Mouse (Mus musculus) lung, adult 2 months (tissue): ENCODE results near the gene Cpne5. TPM values are rescaled to one million over a fixed set of nuclear protein-coding genes. Genes with fewer than 3 reads are reported as not detected.

ENCODE experiments used
- DNase-seq: peaks from one replicate; pipeline ENCODE4 v3.0.0; 2022
- H3K4me1 ChIP-seq: fragments of 200-500 bp; 2 replicates; pipeline ENCODE4 v1.6.1; 2011; ENCODE audit warnings: low read length; ENCODE audit not compliant: control insufficient read depth, insufficient read depth
- H3K4me3 ChIP-seq: fragments of 200-500 bp; replicated peaks from 2 replicates; pipeline ENCODE3; 2011; ENCODE audit warnings: low read depth, mild to moderate bottlenecking, control low read depth, low read length; ENCODE audit errors: extremely low read depth
- CTCF ChIP-seq: fragments of 200-500 bp; IDR thresholded peaks from 2 replicates; pipeline ENCODE4 v1.5.1; 2011; ENCODE audit warnings: mild to moderate bottlenecking, low read length, control low read depth; ENCODE audit not compliant: insufficient read depth
- POLR2A ChIP-seq: fragments of 200-500 bp; IDR thresholded peaks from 2 replicates; pipeline ENCODE4 v1.6.1; 2011; ENCODE audit warnings: low read depth, mild to moderate bottlenecking, control low read depth, low read length, borderline replicate concordance; ENCODE audit errors: extremely low read depth
- WGBS: fragments of 180-500 bp; shearing (Covaris S2); methylation state at CpG from one replicate; pipeline ENCODE4 v1.1.7; 2018; 5-methylcytosine and 5-hydroxymethylcytosine counted together
- polyA plus RNA-seq: library from polyadenylated mRNA; depleted of rRNA; stranded (reverse); fragments of >200 nt; gene quantifications from 2 replicates; pipeline ENCODE4 v1.2.3, GENCODE M21; 2012

Gene Cpne5
- polyA plus RNA-seq, 1 experiment, result 13.6 TPM

DNA sequence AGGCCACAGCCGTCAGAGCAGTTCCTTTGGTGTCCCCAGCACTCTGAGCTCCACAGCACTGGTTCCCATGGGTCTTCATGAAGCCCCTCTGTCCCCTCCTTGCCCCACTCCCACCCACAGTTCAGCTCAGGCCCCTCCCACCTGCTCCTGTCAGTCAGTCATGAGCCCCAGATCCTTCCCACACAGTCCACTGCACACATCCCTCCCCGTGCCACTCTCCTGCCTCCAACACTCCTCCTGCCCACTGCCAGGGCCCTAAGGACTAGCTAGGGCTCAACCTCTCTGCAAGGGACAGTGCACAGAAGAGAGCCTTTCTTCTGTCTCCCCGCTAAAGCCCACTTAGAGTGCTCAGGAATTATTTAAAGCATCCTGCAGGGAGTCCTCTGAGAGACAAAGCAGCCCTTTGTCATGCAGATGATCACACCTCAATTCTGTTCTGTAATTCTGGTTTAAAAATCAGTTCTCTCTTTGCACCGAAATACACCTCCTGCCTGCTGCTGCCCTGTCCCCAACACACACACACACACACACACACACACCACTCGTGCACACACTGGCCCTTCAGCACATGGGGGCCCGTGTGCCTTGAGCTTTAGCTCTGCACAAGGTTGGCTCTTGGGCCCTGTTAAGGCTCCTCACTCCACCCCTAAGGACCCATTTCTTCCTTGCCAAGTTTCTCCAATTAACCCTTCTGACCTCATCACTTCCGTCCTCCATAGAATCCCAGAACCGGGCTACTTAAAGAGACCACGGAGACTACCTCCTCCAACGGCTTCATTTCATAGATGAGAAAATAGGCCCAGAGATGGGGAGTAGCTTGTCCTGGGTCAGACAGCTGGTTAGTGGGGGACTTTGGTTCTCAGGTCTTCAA, 50.7 kb downstream of the Cpne5 start:
- DNase-seq, result no peak
- TF ChIP-seq POLR2A (no peak), CTCF (no peak)
- 56% methylated on average over 10 of the region's 10 CpGs for WGBS

DNA sequence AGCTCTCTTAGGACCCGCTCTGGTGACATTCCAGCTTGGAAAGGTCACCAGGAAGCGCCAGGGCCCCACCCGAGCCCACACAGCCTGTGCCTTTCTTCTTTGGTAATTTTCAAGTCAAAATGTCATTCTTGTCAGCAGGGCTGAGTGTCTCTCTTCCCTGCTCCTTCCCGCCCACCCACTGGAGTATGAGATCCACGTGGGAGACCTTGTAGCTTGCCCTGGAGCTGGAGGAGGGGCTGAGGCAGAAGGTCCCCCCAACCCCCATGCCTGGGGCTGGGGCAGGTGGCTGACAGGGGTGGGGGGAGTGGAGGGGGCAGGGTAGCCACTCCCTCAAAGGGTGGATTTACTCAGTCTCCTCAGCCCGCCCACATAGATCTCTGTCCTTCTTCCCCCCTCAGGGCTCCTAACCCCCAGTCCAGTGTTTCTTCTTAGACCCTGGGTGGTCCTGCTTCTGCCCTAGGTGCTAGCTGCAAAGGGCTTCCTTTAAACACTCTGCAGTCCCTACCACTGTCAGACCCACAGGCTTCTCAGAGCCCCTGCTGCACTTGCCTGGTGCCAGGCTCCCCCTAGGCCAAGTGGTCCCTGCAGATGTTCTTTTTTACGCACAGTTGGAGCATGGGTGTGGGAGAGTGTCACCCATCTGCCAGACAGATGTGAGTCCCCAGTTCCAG, 52.5 kb downstream of the Cpne5 start:
- 58% methylated on average over 7 of the region's 7 CpGs for WGBS
- H3K4me1 ChIP-seq, result peaks cover 2% of the 10 kb centered on the region; the same call in 1 of the 2 replicates
- TF ChIP-seq POLR2A, result no peak
- no peak for TF ChIP-seq CTCF
- H3K4me3 ChIP-seq, result no peak overlapping the region
- DNase-seq, result no peak

More for the DNA sequence above, 50.7 kb downstream of the Cpne5 start:
- Histone ChIP-seq H3K4me1 (no peaks in the 10 kb centered on the region), H3K4me3 (no peak overlapping the region)

DNA sequence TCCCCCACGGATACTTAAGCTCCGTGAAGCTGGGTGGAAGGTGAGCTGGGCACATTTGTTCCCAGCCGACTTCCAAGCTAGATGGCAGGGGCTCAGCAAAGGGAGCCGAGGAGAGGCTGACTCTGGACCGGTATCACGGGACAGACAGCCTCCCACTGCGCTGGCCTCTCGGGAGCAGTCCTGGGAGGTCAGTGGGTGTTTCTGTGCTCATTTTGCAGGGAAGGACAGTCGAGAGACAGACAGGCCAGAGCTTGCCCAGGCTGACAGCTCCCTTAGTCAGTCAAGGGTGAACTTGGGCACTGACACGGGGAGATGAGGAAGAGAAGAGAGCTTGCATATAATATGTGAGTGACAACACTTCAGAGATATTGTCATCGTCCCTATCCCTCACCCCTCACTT, 54.8 kb downstream of the Cpne5 start:
- no peak for TF ChIP-seq CTCF
- no peak for TF ChIP-seq POLR2A
- Histone ChIP-seq H3K4me1 (peaks cover 2% of the 10 kb centered on the region; the same call in 1 of the 2 replicates), H3K4me3 (no peak overlapping the region)
- no peak for DNase-seq
- WGBS, result 74% methylated on average over 11 of the region's 11 CpGs

DNA sequence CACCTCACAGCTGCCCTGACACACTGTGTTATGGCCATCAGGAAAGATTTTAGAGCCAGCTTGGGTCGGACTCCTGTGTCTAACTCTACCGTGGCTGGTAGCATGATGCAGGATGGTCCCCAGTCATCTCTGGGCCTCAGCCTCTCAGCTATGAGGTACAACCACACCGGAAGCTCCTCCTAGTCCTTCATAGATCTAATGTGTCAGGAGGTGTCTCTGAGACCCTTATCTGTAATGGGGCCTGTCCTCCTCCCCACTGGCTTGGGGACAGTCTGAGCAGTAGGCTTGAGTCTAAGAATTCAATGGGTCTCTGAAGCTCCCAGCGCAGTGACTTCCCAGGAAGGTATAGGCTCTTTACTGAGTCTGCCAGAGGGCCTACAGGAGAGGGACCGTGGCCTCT, 56.2 kb downstream of the Cpne5 start:
- Histone ChIP-seq H3K4me1 (peaks cover 2% of the 10 kb centered on the region; the same call in 1 of the 2 replicates), H3K4me3 (no peak overlapping the region)
- DNase-seq, result no peak
- 85% methylated on average over 5 of the region's 5 CpGs for WGBS
- TF ChIP-seq CTCF (no peak), POLR2A (no peak)

DNA sequence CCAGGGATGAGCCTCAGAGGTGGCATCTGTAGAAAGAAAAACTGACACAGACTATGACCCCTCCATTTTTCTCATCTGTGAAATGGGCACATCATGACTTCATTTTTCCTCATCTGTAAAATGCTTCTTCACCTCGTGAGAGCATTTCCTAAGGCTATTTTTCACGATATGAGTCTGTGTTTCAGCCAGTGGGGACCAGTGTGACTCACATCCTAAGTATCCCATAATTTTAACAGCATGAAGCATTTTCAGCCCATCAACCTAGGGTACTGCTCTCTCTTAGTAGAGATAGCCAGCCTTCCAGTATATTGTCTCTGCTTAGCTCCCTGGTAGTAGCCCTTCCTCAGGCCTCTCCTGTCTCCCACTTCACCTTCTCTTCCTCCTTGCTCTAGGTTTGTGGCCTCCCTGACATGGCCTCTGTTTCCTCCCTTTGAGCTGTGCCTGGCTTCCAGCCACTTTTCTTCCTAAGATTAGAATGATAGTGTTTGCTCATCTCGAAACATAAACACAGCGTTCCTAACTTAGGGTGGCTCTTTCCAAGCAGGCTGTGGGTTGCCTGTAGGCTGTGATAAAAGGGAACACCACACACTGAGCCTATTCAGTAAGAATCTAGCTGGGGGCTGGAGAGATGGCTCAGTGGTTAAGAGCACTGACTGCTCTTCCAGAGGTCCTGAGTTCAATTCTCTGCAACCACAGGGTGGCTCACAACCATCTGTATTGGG, 57.4 kb downstream of the Cpne5 start:
- peaks cover 2% of the 10 kb centered on the region; the same call in 1 of the 2 replicates for H3K4me1 ChIP-seq
- DNase-seq, result no peak
- H3K4me3 ChIP-seq, result no peak overlapping the region
- TF ChIP-seq CTCF (no peak), POLR2A (no peak)
- 36% methylated on average over 4 of the region's 4 CpGs for WGBS

DNA sequence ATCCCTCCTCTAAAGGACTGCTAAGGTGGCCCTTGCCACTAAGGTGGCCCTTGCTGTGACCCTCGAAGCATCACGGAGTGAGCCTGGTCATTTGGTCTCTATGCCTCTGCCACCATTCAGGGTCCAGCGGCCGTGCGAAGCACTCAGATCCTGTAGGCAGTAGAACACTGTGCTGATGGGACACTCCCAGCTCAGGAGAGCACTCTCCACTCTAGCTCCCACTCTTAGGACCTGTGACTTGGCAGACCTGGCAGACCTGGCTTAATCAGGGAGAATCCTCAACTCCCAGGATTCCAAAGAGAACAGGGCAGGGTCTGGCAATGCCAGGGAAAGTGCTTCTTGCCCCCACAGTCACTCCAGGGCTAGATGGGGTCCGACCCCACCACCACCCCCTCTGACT, 58.0 kb downstream of the Cpne5 start:
- 75% methylated on average over 6 of the region's 6 CpGs for WGBS
- DNase-seq, result no peak
- H3K4me3 ChIP-seq, result no peak overlapping the region
- no peak for TF ChIP-seq CTCF
- no peak for TF ChIP-seq POLR2A
- H3K4me1 ChIP-seq, result peaks cover 2% of the 10 kb centered on the region; the same call in 1 of the 2 replicates

DNA sequence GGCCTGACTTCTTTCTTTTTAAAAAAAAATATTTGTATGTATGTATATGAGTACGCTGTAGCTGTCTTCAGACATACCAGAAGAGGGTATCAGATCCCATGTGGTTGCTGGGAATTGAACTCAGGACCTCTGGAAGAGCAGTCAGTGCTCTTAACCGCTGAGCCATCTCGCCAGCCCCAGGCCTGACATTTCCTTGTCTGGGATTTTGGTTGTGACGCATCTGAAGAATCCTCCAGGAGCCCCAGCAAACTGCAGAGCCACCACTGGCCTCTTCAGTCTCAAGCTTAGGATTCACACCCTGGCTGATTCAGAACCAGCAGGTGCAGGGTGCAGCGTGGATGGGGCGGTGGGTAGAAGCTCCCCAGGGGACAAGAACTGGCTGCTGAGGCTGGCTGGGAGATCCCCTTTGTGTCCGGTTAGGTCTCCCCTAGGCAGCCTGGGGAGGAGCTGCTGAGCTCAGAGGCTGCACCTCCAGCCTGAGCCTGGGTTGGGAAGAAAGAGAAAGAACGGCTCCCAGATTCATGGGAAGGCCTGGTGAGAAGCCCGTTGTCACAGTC, 59.4 kb downstream of the Cpne5 start:
- no peak for DNase-seq
- WGBS, result 84% methylated on average over 9 of the region's 9 CpGs
- TF ChIP-seq POLR2A, result no peak
- no peak for TF ChIP-seq CTCF
- H3K4me3 ChIP-seq, result no peak overlapping the region
- H3K4me1 ChIP-seq, result peaks cover 2% of the 10 kb centered on the region; the same call in 1 of the 2 replicates

DNA sequence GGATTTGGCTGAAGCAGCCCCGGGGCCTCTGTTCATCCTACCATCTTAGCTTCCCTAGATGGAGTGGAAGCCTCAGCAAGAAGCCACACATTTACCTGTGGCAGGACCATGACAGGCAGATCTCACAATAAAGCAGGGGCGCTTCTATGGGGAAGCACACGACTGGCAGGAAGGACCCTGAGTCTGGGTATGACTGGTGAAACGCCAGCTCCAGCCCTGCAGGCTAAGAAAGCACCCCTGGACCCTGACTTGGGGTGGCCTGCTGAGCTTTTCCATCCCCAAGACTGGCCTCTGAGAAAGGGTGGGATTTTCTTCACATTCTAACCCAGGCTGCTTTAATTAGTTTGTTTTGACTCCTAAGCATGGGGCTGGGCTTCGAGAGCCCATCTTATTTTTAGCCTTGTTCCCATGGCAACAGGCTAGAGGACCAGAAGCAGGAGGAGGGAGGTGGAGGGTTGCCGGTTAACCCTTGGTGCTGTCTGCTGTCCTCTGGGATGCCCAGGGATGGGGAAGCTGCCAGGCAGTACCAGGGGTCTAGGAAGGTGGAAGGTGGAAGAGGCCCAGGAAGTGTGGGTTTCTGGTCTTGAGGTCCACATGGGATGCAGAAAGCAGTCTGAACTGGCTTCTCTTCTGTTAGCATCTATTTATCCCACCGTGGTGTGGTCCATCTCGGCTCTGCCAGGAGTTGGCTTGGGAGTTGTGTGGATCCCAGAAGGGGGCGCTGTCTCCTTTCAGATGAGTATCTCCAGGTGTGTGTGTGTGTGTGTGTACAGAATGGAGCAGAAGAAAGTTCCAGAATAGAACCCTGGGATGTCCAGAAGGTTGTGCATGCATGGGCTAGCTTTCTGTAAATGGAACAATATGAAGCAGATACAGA, 61.3 kb downstream of the Cpne5 start:
- no peak overlapping the region for H3K4me3 ChIP-seq
- DNase-seq, result peak; percentile 56
- WGBS, result 32% methylated on average over 9 of the region's 9 CpGs
- TF ChIP-seq POLR2A (no peak), CTCF (peak; percentile 68)
- peaks cover 2% of the 10 kb centered on the region; the same call in 1 of the 2 replicates for H3K4me1 ChIP-seq

DNA sequence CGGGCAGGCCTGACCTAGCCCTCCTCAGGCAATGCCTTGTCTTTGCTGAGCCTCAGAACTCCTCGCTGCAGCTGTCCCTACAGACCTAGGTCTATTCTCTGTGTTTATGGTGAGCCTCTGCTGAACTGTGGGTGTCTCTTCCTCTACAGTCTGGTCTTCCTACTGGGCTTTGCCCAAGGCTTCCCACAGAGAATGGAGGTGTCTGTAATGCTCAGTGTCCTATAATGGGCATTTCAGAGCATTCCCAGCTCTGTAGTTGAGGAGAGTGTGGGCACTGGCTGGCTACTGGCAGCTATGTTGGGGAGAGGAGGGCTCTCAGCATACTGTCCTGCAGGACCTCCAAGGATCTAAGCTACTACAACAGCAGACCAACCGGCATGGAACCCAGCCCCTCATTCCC, 62.3 kb downstream of the Cpne5 start:
- no peak for TF ChIP-seq POLR2A
- no peak for TF ChIP-seq CTCF
- no peak for DNase-seq
- peaks cover 2% of the 10 kb centered on the region; the same call in 1 of the 2 replicates for H3K4me1 ChIP-seq
- WGBS, result 54% methylated on average over 3 of the region's 3 CpGs
- no peak overlapping the region for H3K4me3 ChIP-seq
